Mouse (Mus musculus) gastrocnemius, postnatal 36 days (tissue): ENCODE measurements around the gene Nipa1. TPM values are rescaled to one million over a fixed set of nuclear protein-coding genes. Genes with fewer than 3 reads are reported as not detected.

Experiments used
- DNase-seq, 2 experiments: peaks; one replicate each; pipeline ENCODE4 v3.0.0; 2022
- intact Hi-C: fragments of 180-260 bp; cut with DNase I; formaldehyde crosslinking; loops from one replicate; pipeline ENCODE4 v1.15.1; 2025
- total RNA-seq, 2 experiments: library from RNA; stranded (reverse); gene quantifications; 2 replicates each; pipeline ENCODE4 v1.2.3; 2021

Gene Nipa1
- total RNA-seq, 2 experiments from 2014 or later: 2.1 to 2.5 TPM

DNA sequence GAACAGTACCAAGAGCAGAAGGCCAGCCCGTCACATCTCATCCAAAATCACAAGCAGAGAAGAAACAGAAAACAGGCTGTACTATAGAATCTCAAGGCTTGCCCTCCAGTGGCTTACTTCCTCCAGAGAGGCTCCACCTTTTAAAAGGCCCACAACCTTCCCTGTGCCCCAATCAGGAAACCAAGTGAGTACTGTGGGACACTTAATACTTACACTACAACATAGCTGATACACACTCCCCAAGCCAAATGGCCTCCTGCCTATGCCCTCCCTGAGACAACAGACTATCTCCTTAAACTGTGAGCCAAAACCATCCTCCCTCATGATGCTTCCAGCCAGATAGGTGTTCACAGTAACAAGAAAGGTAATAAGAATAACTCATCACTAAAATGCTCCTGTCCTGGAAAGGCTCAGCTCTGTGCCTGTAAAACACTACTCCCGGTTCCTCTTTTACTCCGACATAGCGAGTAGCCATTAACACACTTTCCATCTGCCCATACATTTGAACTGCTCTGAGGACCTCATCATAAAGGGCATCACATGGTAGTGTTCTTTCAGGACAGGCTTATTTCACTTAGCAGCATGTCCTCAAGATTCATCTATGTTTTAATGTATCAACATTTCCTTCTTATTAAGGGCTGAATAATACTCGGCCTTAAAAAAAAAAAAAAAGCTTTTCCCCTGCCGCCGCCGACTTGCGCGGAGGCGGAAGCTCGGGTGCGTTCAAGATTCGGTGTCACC lies 6.3 kb downstream of the Nipa1 start:
- no peak for DNase-seq
- intact Hi-C loops: no loop called here

DNA sequence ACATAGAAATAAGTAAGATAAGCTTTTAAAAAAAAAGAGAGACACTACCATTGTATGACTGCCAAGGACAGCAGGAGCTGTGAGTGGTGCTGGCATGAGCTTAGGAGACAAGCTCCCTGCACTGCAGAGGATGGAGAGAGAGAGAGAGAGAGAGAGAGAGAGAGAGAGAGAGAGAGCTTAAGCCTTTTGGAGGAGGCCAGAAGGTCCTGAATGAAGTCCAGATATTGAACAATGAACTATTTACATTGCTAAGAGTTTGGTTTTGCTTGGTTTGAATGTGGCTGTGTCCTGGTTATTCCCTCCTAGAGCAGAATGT lies 8.8 kb downstream of the Nipa1 start:
- intact Hi-C loops: no loop called here
- no peak for DNase-seq

- no peak for DNase-seq
- intact Hi-C loops: no loop called here
These were observed 9.3 kb downstream of the Nipa1 start for GRCm38 (mm10) chr7:56010318-56011017.

DNA sequence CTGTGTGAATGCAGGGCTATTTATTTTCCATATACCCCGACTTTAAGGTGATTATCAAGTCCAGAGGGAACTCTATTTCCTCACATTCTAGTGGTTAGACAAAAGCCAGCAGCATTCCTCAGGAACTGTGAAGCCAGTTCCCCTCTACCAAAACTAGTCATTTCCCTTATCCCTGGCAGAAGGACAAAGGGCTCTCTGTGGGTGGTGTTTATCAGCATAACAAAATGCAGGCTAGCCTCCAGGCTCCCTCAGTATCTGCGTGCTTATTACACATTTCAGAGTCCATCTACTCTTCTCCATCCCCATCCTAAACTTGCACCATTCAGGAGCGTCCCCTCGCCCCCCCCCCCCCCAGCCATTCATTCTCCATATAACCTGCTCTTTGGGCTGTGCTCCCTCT lies 20.8 kb downstream of the Nipa1 start:
- intact Hi-C loops: no loop called here
- no peak for DNase-seq

DNA sequence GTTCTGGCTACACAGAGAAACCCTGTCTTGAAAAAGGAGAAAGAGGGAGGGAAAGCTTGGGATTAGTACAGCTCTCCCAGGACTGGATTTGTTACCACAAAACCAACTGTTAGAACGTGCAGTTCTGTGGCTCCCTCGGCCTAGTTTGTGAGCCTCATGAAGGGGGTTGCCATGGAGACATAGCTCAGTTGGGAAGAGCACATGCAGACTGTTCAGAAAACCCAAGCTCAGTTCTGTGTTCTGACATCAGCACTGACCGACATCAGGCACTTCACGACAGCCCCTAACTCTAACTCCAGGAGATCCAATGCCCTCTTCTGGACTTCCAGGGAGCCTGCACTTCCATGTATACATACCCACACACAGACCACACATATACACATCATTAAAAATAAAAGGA lies 24.7 kb downstream of the Nipa1 start:
- intact Hi-C loops: no loop called here
- DNase-seq: no peak

DNA sequence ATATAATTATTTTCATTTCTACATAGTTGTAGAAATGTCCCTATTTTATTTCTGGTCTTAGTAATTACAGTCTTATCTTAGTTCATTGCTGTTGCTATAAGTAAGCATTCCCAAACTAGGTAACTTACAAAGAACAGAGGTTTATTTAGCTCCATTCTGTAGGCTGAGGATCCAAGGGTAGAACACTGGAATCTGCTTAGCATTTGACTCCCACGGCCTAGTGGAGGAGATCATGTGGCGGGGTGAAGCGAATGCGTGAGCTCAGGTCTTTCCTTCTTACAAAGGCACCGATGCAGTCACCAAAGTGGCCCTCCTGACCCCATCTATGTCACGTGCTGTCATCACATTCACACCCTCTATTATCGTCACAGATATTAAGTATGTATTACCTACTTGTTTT lies 27.9 kb downstream of the Nipa1 start:
- intact Hi-C loops: no loop called here
- DNase-seq: no peak

- DNase-seq: no peak
- intact Hi-C loops: no loop called here
These were observed 28.6 kb downstream of the Nipa1 start for GRCm38 (mm10) chr7:55991129-55991528.

- peak; percentile 63 to 69 for DNase-seq
- intact Hi-C loops: loop anchor here (2.0 kb wide), 1 partner anchor 56 kb away; no protein-coding TSS in a partner anchor
These were observed 33.1 kb downstream of the Nipa1 start for GRCm38 (mm10) chr7:55986526-55987214.

GRCm38 (mm10) chr7:55984754-55985153 lies 35.0 kb downstream of the Nipa1 start:
- intact Hi-C loops: no loop called here
- DNase-seq: no peak

GRCm38 (mm10) chr7:55983107-55983506 lies 36.6 kb downstream of the Nipa1 start:
- no peak for DNase-seq
- intact Hi-C loops: no loop called here

GRCm38 (mm10) chr7:55982010-55982700 lies 37.6 kb downstream of the Nipa1 start:
- no peak for DNase-seq
- intact Hi-C loops: no loop called here

GRCm38 (mm10) chr7:55981511-55981910 lies 38.2 kb downstream of the Nipa1 start:
- no peak for DNase-seq
- intact Hi-C loops: no loop called here

DNA sequence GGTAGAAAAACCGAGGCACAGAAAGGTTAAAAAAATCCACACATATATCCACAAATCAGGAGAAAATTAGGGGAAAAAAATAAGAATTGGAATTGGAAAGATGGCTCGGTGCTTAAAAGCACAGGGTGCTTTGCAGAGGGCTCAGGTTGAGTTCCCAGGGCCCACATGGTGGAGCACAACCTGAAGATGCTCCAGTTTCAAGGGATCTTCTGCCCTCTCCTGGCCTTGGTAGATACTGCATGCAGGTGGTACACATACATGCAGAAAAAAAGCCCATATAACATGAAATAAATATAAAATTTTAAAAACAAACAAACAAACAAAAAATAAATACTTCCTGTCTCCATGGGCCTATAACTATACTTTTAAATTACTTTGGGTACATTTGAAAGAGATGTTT lies 45.3 kb downstream of the Nipa1 start:
- intact Hi-C loops: no loop called here
- no peak for DNase-seq

DNA sequence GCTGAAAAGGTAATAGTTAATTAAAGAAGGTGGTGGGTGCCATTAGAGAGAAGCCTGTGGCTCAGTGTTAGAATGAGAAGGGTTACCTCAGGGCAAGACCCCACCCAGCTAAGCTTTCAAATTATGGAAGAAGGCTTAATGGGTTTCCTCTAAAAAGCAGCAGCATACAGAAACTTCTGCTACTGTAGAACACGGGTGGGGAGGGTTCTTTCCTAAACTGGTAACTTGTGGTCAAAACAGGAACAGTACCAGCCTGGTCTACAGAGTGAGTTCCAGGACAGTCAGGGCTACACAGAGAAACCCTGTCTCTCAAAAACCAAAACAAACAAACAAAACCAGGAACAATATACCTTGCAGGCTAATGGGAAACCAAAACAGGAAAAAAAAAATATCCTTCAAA lies 50.3 kb downstream of the Nipa1 start:
- intact Hi-C loops: no loop called here
- DNase-seq: no peak

- intact Hi-C loops: no loop called here
- DNase-seq: no peak
These were observed 51.4 kb downstream of the Nipa1 start for GRCm38 (mm10) chr7:55968258-55968901.

DNA sequence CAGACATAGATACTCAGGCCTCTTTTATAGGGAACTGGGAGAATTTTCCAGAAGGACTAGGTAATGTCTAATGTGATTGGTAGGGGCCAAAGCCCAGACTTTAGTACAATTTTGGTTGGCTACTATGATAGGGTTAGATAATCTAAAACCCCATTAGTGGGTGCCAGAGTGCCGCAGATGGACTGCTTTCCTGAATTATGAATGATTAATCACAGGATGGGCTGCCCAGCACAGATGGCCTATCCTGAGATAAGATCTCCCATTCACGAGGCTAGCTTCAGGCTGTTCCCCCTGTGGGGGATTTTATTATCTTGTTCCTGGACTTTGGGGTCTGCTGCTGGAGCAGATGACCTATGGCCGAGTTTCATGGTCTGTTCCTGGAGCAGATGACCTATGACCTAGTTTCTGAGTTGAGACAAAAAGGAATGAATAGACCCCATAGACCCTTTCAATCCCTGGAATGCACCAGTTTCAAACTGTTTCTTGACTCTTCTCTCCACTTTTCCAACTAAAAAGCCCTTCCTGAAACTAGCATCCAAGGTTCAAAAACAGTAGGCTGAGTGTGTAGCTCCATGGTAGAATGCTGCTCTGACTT lies 52.8 kb downstream of the Nipa1 start:
- no peak for DNase-seq
- intact Hi-C loops: no loop called here

- DNase-seq: peak; percentile 83 to 90
- intact Hi-C loops: no loop called here
These were observed 57.5 kb downstream of the Nipa1 start, which contains the start of gene Nipa2 for GRCm38 (mm10) chr7:55962004-55962908. Gene Nipa2, minus strand, starts transcription at chr7:55962476.

DNA sequence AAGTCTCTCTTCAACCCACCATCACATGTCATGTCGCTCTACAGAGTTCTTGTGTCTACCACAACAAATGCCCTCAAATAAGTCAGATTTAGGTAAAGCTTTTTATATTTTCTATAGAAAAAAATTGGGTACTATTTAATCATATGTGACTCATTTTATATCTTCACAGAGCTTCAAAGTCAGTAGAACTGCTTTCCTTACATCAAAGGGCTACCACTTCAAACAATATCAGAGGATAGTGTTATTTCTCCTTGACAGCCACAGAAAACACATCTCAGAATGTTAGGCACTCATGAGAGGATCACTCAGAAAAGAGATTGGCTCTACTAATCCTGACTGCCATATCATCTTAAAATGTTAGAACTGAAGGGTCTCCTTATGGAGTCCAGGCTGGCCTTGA lies 59.2 kb downstream of the Nipa1 start:
- DNase-seq: no peak
- intact Hi-C loops: no loop called here

DNA sequence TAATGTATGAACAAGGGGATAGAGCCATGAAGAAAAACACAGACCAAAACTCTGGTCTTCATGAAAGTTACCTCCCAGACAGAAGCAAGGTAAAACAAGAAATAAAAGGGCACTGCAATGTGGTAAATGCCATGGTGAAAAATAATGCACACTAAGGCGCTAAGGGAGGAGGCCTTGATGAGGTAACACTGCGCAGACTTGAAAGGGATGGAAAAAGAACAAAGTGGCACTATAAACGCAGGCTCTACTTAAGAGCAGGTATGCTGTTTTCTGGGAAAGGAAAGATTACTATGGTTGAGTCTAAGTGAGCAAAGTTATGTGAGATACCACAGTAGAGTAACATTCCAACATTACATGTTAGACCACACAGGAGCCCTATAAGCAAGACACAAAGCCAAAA lies 60.0 kb downstream of the Nipa1 start:
- intact Hi-C loops: no loop called here
- no peak for DNase-seq
